Comparison of ENCODE assay signal across 9 mouse cellular contexts in genomic region chr17:74870177-74871160, GRCm38 (mm10).
DNase-seq lines count a peak whose midpoint lies in the region; ATAC-seq lines count a peak whose summit lies in the region.
"Had no signal": no experiment of that assay in that cellular context is flagged by ENCODE, and none has a peak within 500 bp of the region (broad histone marks: within the 10 kb centered on the region; RNA-seq: fewer than 3 reads in every experiment).

No protein-coding gene starts in this region.

- ATAC-seq in heart, embryonic 15.5 days (replicated peaks; ENCODE audit: insufficient number of reproducible peaks, insufficient read depth, low FRiP score, low read depth), result peak; percentile 38; the same call in 1 of the 2 replicates
- no peak for ATAC-seq in neural tube, embryonic 15.5 days (ENCODE audit: low FRiP score)
- no peak for ATAC-seq in embryonic facial prominence, embryonic 13.5 days (ENCODE audit: insufficient number of reproducible peaks, insufficient read depth, low FRiP score, low TSS enrichment, low read depth)
- no peak for ATAC-seq in stomach, embryonic 16.5 days (ENCODE audit: insufficient read depth, low FRiP score)
- ATAC-seq in midbrain, embryonic 15.5 days (replicated peaks), result no peak

- no peaks in the 10 kb centered on the region for H3K36me3 ChIP-seq in heart, embryonic 15.5 days
- H3K36me3 ChIP-seq in neural tube, embryonic 15.5 days, result no peaks in the 10 kb centered on the region
- no peaks in the 10 kb centered on the region for H3K36me3 ChIP-seq in embryonic facial prominence, embryonic 13.5 days
- no peaks in the 10 kb centered on the region for H3K36me3 ChIP-seq in stomach, embryonic 16.5 days (ENCODE audit: control insufficient read depth, insufficient read depth, low read length)
- no peaks in the 10 kb centered on the region for H3K36me3 ChIP-seq in midbrain, embryonic 15.5 days (replicated peaks)

- H3K9me3 ChIP-seq in heart, embryonic 15.5 days (replicated peaks), result no peaks in the 10 kb centered on the region
- H3K9me3 ChIP-seq in neural tube, embryonic 15.5 days (replicated peaks), result no peaks in the 10 kb centered on the region
- H3K9me3 ChIP-seq in embryonic facial prominence, embryonic 13.5 days, result no peaks in the 10 kb centered on the region
- no peaks in the 10 kb centered on the region for H3K9me3 ChIP-seq in stomach, embryonic 16.5 days (replicated peaks; ENCODE audit: control insufficient read depth, low read length)
- no peaks in the 10 kb centered on the region for H3K9me3 ChIP-seq in midbrain, embryonic 15.5 days
- H3K9me3 ChIP-seq: megakaryocyte, embryonic 14.5 days had no signal

- H3K27ac ChIP-seq in heart, embryonic 15.5 days, result peak overlapping the region; percentile 76
- H3K27ac ChIP-seq in neural tube, embryonic 15.5 days (replicated peaks), result no peak overlapping the region
- H3K27ac ChIP-seq in embryonic facial prominence, embryonic 13.5 days, result peak overlapping the region; percentile 74
- peak overlapping the region; percentile 91 for H3K27ac ChIP-seq in stomach, embryonic 16.5 days (ENCODE audit: low read length)
- H3K27ac ChIP-seq in midbrain, embryonic 15.5 days, result no peak overlapping the region

- WGBS in heart, embryonic 15.5 days, result 15% methylated on average over 14 of the region's 14 CpGs
- WGBS in neural tube, embryonic 15.5 days, result 68% methylated on average over 14 of the region's 14 CpGs
- WGBS in embryonic facial prominence, embryonic 13.5 days, result 30% methylated on average over 14 of the region's 14 CpGs
- 46% methylated on average over 14 of the region's 14 CpGs for WGBS in stomach, embryonic 16.5 days
- 80% methylated on average over 14 of the region's 14 CpGs for WGBS in midbrain, embryonic 15.5 days

- DNase-seq in heart, postnatal 36 days, result no peak
- DNase-seq in neural tube, embryonic 10.5 days (ENCODE audit: extremely low spot score, low spot score), result peak; percentile 29
- DNase-seq in frontal cortex, postnatal 25 days (ENCODE audit: low spot score in 2 of 2), result no peak

- no peak overlapping the region for H3K9ac ChIP-seq in heart, embryonic 15.5 days
- no peak overlapping the region for H3K9ac ChIP-seq in neural tube, embryonic 15.5 days (replicated peaks)
- no peak overlapping the region for H3K9ac ChIP-seq in embryonic facial prominence, embryonic 13.5 days
- no peak overlapping the region for H3K9ac ChIP-seq in stomach, embryonic 16.5 days (ENCODE audit: low read length)
- no peak overlapping the region for H3K9ac ChIP-seq in midbrain, embryonic 15.5 days

- peaks cover 68% of the 10 kb centered on the region for H3K4me1 ChIP-seq in heart, embryonic 15.5 days (replicated peaks)
- H3K4me1 ChIP-seq in neural tube, embryonic 15.5 days, result peaks cover 14% of the 10 kb centered on the region
- peaks cover 64% of the 10 kb centered on the region for H3K4me1 ChIP-seq in embryonic facial prominence, embryonic 13.5 days
- H3K4me1 ChIP-seq in stomach, embryonic 16.5 days (ENCODE audit: control insufficient read depth, insufficient read depth, low read length), result peaks cover 37% of the 10 kb centered on the region
- peaks cover 13% of the 10 kb centered on the region; the same call in 1 of the 2 replicates for H3K4me1 ChIP-seq in midbrain, embryonic 15.5 days

- intact Hi-C loops in heart, postnatal 36 days (cut with DNase I), result no loop called here

- no peak overlapping the region for H3K4me3 ChIP-seq in heart, embryonic 15.5 days
- no peak overlapping the region for H3K4me3 ChIP-seq in neural tube, embryonic 15.5 days (replicated peaks)
- no peak overlapping the region for H3K4me3 ChIP-seq in embryonic facial prominence, embryonic 13.5 days
- no peak overlapping the region for H3K4me3 ChIP-seq in stomach, embryonic 16.5 days (replicated peaks; ENCODE audit: low read length)
- H3K4me3 ChIP-seq in midbrain, embryonic 15.5 days, result no peak overlapping the region
- H3K4me3 ChIP-seq: megakaryocyte, embryonic 14.5 days had no signal

- no peak overlapping the region for H3K4me2 ChIP-seq in heart, embryonic 15.5 days
- no peak overlapping the region for H3K4me2 ChIP-seq in neural tube, embryonic 15.5 days
- no peak overlapping the region for H3K4me2 ChIP-seq in embryonic facial prominence, embryonic 13.5 days
- H3K4me2 ChIP-seq in stomach, embryonic 16.5 days (ENCODE audit: low read depth, low read length), result no peak overlapping the region
- H3K4me2 ChIP-seq in midbrain, embryonic 15.5 days, result no peak overlapping the region

- H3K27me3 ChIP-seq in heart, embryonic 15.5 days, result no peaks in the 10 kb centered on the region
- no peaks in the 10 kb centered on the region for H3K27me3 ChIP-seq in neural tube, embryonic 15.5 days (replicated peaks)
- H3K27me3 ChIP-seq in embryonic facial prominence, embryonic 13.5 days, result no peaks in the 10 kb centered on the region
- H3K27me3 ChIP-seq in stomach, embryonic 16.5 days (ENCODE audit: control insufficient read depth, insufficient read depth, low read length), result no peaks in the 10 kb centered on the region
- no peaks in the 10 kb centered on the region for H3K27me3 ChIP-seq in midbrain, embryonic 15.5 days (replicated peaks)

Comparison
In these comparisons a context has a peak if more than half of its experiments do, and no peak if none do; other contexts are left out.
1. H3K27ac ChIP-seq: peak in heart, embryonic 15.5 days (single experiment), embryonic facial prominence, embryonic 13.5 days (single experiment) and stomach, embryonic 16.5 days (single experiment); none in neural tube, embryonic 15.5 days (single experiment) and midbrain, embryonic 15.5 days (single experiment).